ENCODE assay signal across 8 mouse cellular contexts in the genomic region with DNA sequence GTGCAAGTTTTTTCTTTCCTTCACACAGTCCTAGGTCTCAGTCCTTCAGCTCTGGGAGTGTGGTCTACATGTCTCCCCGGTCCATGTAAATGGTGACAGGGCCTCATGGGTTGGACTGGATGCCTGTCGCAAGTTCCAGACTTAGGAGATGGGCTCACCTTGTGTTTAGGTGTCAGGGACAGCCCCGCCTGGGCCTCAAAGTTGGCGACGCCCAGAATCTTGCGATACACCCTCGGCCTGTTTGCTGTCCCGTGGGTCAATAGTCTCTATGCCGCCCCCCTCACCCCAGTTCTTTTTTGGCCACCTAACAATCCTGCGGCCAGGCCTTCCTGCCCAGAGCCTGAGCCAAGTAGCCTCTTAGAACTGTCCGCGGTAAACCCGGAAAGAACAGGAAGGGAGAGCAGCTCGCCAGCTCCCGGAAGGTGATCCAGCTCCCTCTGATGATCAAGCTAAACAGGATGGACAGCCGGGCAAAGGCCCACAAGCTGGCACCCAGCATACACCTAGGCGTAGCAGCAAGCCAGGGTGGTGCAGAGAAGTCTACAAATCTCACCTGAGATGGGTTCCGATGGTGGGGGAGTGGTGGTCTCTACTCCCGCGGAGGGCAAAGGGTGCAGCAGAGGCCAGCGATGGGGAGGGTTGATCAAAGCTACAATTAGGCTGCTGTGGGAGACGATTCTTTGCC. TPM values are rescaled to one million over a fixed set of nuclear protein-coding genes. Genes with fewer than 3 reads are reported as not detected.
DNase-seq lines count a peak whose midpoint lies in the region; ATAC-seq and TF ChIP-seq lines count a peak whose summit lies in the region.

No protein-coding gene starts in this region.

- no peak for TF ChIP-seq CTCF in E14TG2a.4 (conservative IDR thresholded peaks at IDR 0.05; ENCODE audit: low read length)
- TF ChIP-seq CTCF in lung, postnatal 0 days (IDR thresholded peaks at IDR 0.05), result no peak
- TF ChIP-seq CTCF in stomach, postnatal 0 days (IDR thresholded peaks at IDR 0.05; ENCODE audit: low read depth), result no peak

- TF ChIP-seq EP300 in lung, postnatal 0 days (IDR thresholded peaks at IDR 0.05), result no peak
- no peak for TF ChIP-seq EP300 in stomach, postnatal 0 days (optimal IDR thresholded peaks at IDR 0.05)

- 0 out of 2 replicates have a peak overlapping the region, but pooled peaks have one; percentile 6 for H3K27ac ChIP-seq in forebrain, embryonic 12.5 days
- no peak overlapping the region for H3K27ac ChIP-seq in lung, postnatal 0 days (ENCODE audit: low read length)
- H3K27ac ChIP-seq in stomach, postnatal 0 days (replicated peaks), result peak overlapping the region; percentile 63; the same call in 1 of the 2 replicates

- peak overlapping the region; percentile 93 for H3K4me3 ChIP-seq in E14TG2a.4 (replicated peaks; ENCODE audit: low read length)
- H3K4me3 ChIP-seq in forebrain, embryonic 12.5 days (replicated peaks), result peak overlapping the region; percentile 78
- H3K4me3 ChIP-seq in lung, postnatal 0 days (ENCODE audit: low read depth, low read length), result peak overlapping the region; percentile 71
- peak overlapping the region; percentile 79 for H3K4me3 ChIP-seq in stomach, postnatal 0 days (ENCODE audit: low read depth, low read length)

- ATAC-seq in forebrain, embryonic 12.5 days (ENCODE audit: low FRiP score), result peak; percentile 2; the same call in 1 of the 2 replicates
- peak; percentile 42 for ATAC-seq in lung, postnatal 0 days
- peak; percentile 70 for ATAC-seq in stomach, postnatal 0 days (ENCODE audit: low FRiP score, low TSS enrichment)

- H3K4me1 ChIP-seq in E14TG2a.4 (replicated peaks; ENCODE audit: low read depth, low read length), result peaks cover 39% of the 10 kb centered on the region
- peaks cover 27% of the 10 kb centered on the region for H3K4me1 ChIP-seq in forebrain, embryonic 12.5 days
- peaks cover 10% of the 10 kb centered on the region; the same call in 1 of the 2 replicates for H3K4me1 ChIP-seq in lung, postnatal 0 days (ENCODE audit: insufficient read depth, low read depth, low read length)
- 0 out of 2 replicates have a peak, but pooled peaks cover 3% of the 10 kb centered on the region for H3K4me1 ChIP-seq in stomach, postnatal 0 days (replicated peaks; ENCODE audit: control insufficient read depth, insufficient read depth)

- peaks cover 67% of the 10 kb centered on the region for H3K36me3 ChIP-seq in E14TG2a.4 (ENCODE audit: insufficient read depth, low read length)
- H3K36me3 ChIP-seq in forebrain, embryonic 12.5 days (replicated peaks), result peaks cover 51% of the 10 kb centered on the region
- peaks cover 18% of the 10 kb centered on the region; the same call in 1 of the 2 replicates for H3K36me3 ChIP-seq in lung, postnatal 0 days (ENCODE audit: insufficient read depth, low read length)
- H3K36me3 ChIP-seq in stomach, postnatal 0 days (ENCODE audit: control insufficient read depth, insufficient read depth, low read length), result peaks cover 13% of the 10 kb centered on the region

- H3K9me3 ChIP-seq in E14TG2a.4 (ENCODE audit: low read length), result no peaks in the 10 kb centered on the region
- no peaks in the 10 kb centered on the region for H3K9me3 ChIP-seq in forebrain, embryonic 12.5 days
- H3K9me3 ChIP-seq in lung, postnatal 0 days (ENCODE audit: low read length), result no peaks in the 10 kb centered on the region
- H3K9me3 ChIP-seq in stomach, postnatal 0 days (ENCODE audit: control insufficient read depth, low read length), result no peaks in the 10 kb centered on the region

- 11% methylated on average over 22 of the region's 22 CpGs for WGBS in forebrain, embryonic 12.5 days
- 8% methylated on average over 22 of the region's 22 CpGs for WGBS in lung, postnatal 0 days
- 7% methylated on average over 22 of the region's 22 CpGs for WGBS in stomach, postnatal 0 days

- peak overlapping the region; percentile 91 for H3K4me2 ChIP-seq in forebrain, embryonic 12.5 days
- peak overlapping the region; percentile 98 for H3K4me2 ChIP-seq in lung, postnatal 0 days (replicated peaks; ENCODE audit: low read depth, low read length)
- peak overlapping the region; percentile 97 for H3K4me2 ChIP-seq in stomach, postnatal 0 days (replicated peaks; ENCODE audit: low read depth)

- DNase-seq in 3134 (ENCODE audit: extremely low read depth, insufficient read length, low spot score), result peak; percentile 50
- peak; percentile 61 for DNase-seq in kidney, adult 9 months
- DNase-seq in lung, postnatal 0 days (ENCODE audit: low spot score), result peak; percentile 25
- peak; percentile 43 for DNase-seq in stomach, postnatal 0 days (ENCODE audit: low spot score)
- no peak for DNase-seq in gastrocnemius, adult 18-20 months (ENCODE audit: low spot score)
- no peak for DNase-seq in gastrocnemius, postnatal 10 days

- no peaks in the 10 kb centered on the region for H3K27me3 ChIP-seq in E14TG2a.4 (ENCODE audit: insufficient read depth, low read length)
- H3K27me3 ChIP-seq in forebrain, embryonic 12.5 days, result no peaks in the 10 kb centered on the region
- H3K27me3 ChIP-seq in lung, postnatal 0 days (replicated peaks; ENCODE audit: insufficient read depth, low read length), result no peaks in the 10 kb centered on the region
- H3K27me3 ChIP-seq in stomach, postnatal 0 days (ENCODE audit: control insufficient read depth, insufficient read depth, low read length), result no peaks in the 10 kb centered on the region

- peak overlapping the region; percentile 90 for H3K9ac ChIP-seq in forebrain, embryonic 12.5 days
- peak overlapping the region; percentile 52 for H3K9ac ChIP-seq in lung, postnatal 0 days (replicated peaks; ENCODE audit: low read depth)
- peak overlapping the region; percentile 67 for H3K9ac ChIP-seq in stomach, postnatal 0 days (ENCODE audit: low read length)

RNA-seq across cellular contexts. Expression of a gene that starts 0.5 kb away (rescaled TPM):
- 17.9 and 23.4 TPM in 2 replicates for polyA plus RNA-seq in forebrain, embryonic 12.5 days (2016; fragmentation: Nextera tagmentation; extraction: Ambion mirVana)
- polyA plus RNA-seq in lung, postnatal 0 days (2015; fragmentation: Nextera tagmentation; extraction: Ambion mirVana), result 10.8 and 13.8 TPM in 2 replicates
- 25.0 and 26.5 TPM in 2 replicates for polyA plus RNA-seq in stomach, postnatal 0 days (2015; fragmentation: Nextera tagmentation; extraction: Ambion mirVana)
- total RNA-seq in gastrocnemius, adult 18-20 months (2021), result 10 to 100 TPM; 13.0 to 16.2 TPM
- total RNA-seq in gastrocnemius, postnatal 10 days (2021), result 10 to 100 TPM; 13.6 to 20.5 TPM

RNA-seq across cellular contexts. Expression of a gene that starts 0.6 kb away (rescaled TPM):
- 92.2 and 94.1 TPM in 2 replicates for polyA plus RNA-seq in forebrain, embryonic 12.5 days (2016; fragmentation: Nextera tagmentation; extraction: Ambion mirVana)
- 31.7 and 34.8 TPM in 2 replicates for polyA plus RNA-seq in lung, postnatal 0 days (2015; fragmentation: Nextera tagmentation; extraction: Ambion mirVana)
- polyA plus RNA-seq in stomach, postnatal 0 days (2015; fragmentation: Nextera tagmentation; extraction: Ambion mirVana), result 30.7 and 32.6 TPM in 2 replicates
- total RNA-seq in gastrocnemius, adult 18-20 months (2021), result 10 to 100 TPM; 13.9 to 14.0 TPM
- 10 to 100 TPM; 18.9 to 21.7 TPM for total RNA-seq in gastrocnemius, postnatal 10 days (2021)

RNA-seq across cellular contexts. Expression of a gene that starts 5.6 kb away (rescaled TPM):
- polyA plus RNA-seq in forebrain, embryonic 12.5 days (2016; fragmentation: Nextera tagmentation; extraction: Ambion mirVana), result 0.51 and 0.61 TPM in 2 replicates
- polyA plus RNA-seq in lung, postnatal 0 days (2015; fragmentation: Nextera tagmentation; extraction: Ambion mirVana), result 0.19 and 0.25 TPM in 2 replicates
- 0.11 and 0.28 TPM in 2 replicates for polyA plus RNA-seq in stomach, postnatal 0 days (2015; fragmentation: Nextera tagmentation; extraction: Ambion mirVana)
- total RNA-seq in gastrocnemius, adult 18-20 months (2021), result under 1 TPM; 0.09 to 0.12 TPM
- under 1 TPM; 0.11 to 0.26 TPM for total RNA-seq in gastrocnemius, postnatal 10 days (2021)

RNA-seq across cellular contexts. Expression of a gene that starts 21.6 kb away (rescaled TPM):
- polyA plus RNA-seq in forebrain, embryonic 12.5 days (2016; fragmentation: Nextera tagmentation; extraction: Ambion mirVana), result 6.1 and 9.2 TPM in 2 replicates
- 9.1 and 11.9 TPM in 2 replicates for polyA plus RNA-seq in lung, postnatal 0 days (2015; fragmentation: Nextera tagmentation; extraction: Ambion mirVana)
- polyA plus RNA-seq in stomach, postnatal 0 days (2015; fragmentation: Nextera tagmentation; extraction: Ambion mirVana), result 8.1 and 10.4 TPM in 2 replicates
- 100 to 1,000 TPM; 104 to 106 TPM for total RNA-seq in gastrocnemius, adult 18-20 months (2021)
- total RNA-seq in gastrocnemius, postnatal 10 days (2021), result 10 to 100 TPM; 96.4 to 99.6 TPM

RNA-seq across cellular contexts. Expression of a gene that starts 22.8 kb away (rescaled TPM):
- polyA plus RNA-seq in forebrain, embryonic 12.5 days (2016; fragmentation: Nextera tagmentation; extraction: Ambion mirVana), result 44.6 and 48.8 TPM in 2 replicates
- 29.3 and 29.9 TPM in 2 replicates for polyA plus RNA-seq in lung, postnatal 0 days (2015; fragmentation: Nextera tagmentation; extraction: Ambion mirVana)
- polyA plus RNA-seq in stomach, postnatal 0 days (2015; fragmentation: Nextera tagmentation; extraction: Ambion mirVana), result 35.7 and 36.5 TPM in 2 replicates
- total RNA-seq in gastrocnemius, adult 18-20 months (2021), result 10 to 100 TPM; 11.2 to 13.2 TPM
- total RNA-seq in gastrocnemius, postnatal 10 days (2021), result 10 to 100 TPM; 16.9 to 23.6 TPM

Comparison
In these comparisons a context has a peak if more than half of its experiments do, and no peak if none do; other contexts are left out.
1. DNase-seq: peak in 3134 (single experiment), kidney, adult 9 months (single experiment), lung, postnatal 0 days (single experiment) and stomach, postnatal 0 days (single experiment); none in gastrocnemius, adult 18-20 months (single experiment) and gastrocnemius, postnatal 10 days (single experiment).
2. ATAC-seq: peak in every context shown above with its lines; median percentile 70 in stomach, postnatal 0 days; 42 in lung, postnatal 0 days; 2 in forebrain, embryonic 12.5 days.
3. Peak in every context shown above with its lines, with median percentiles within 50 percentile points of each other: H3K4me3 ChIP-seq, H3K4me2 ChIP-seq and H3K9ac ChIP-seq.